8 mouse cellular contexts compared by ENCODE assay signal in genomic region chr9:104262016-104262762, GRCm38 (mm10). TPM values are rescaled to one million over a fixed set of nuclear protein-coding genes. Genes with fewer than 3 reads are reported as not detected.
DNase-seq lines count a peak whose midpoint lies in the region; ATAC-seq lines count a peak whose summit lies in the region.

No protein-coding gene starts in this region.

- H3K27me3 ChIP-seq in erythroblast, embryonic 14.5 days (ENCODE audit: control insufficient read depth): no peaks in the 10 kb centered on the region
- H3K27me3 ChIP-seq in intestine, embryonic 15.5 days (replicated peaks): no peaks in the 10 kb centered on the region
- no peaks in the 10 kb centered on the region for H3K27me3 ChIP-seq in liver, embryonic 13.5 days
- no peaks in the 10 kb centered on the region for H3K27me3 ChIP-seq in neural tube, embryonic 12.5 days (replicated peaks)

- H3K4me2 ChIP-seq in intestine, embryonic 15.5 days (replicated peaks): peak overlapping the region; percentile 82
- peak overlapping the region; percentile 80 for H3K4me2 ChIP-seq in liver, embryonic 13.5 days
- peak overlapping the region; percentile 82 for H3K4me2 ChIP-seq in neural tube, embryonic 12.5 days (replicated peaks)

- ATAC-seq in intestine, embryonic 15.5 days: peak; percentile 71
- peak; percentile 47 for ATAC-seq in liver, embryonic 13.5 days (ENCODE audit: low read depth)
- ATAC-seq in neural tube, embryonic 12.5 days (ENCODE audit: low FRiP score, low read depth): peak; percentile 79

- peak overlapping the region; percentile 83 for H3K9ac ChIP-seq in intestine, embryonic 15.5 days
- H3K9ac ChIP-seq in liver, embryonic 13.5 days: peak overlapping the region; percentile 89
- H3K9ac ChIP-seq in neural tube, embryonic 12.5 days: peak overlapping the region; percentile 90

- peak overlapping the region; percentile 87 for H3K4me3 ChIP-seq in erythroblast, embryonic 14.5 days (replicated peaks)
- peak overlapping the region; percentile 88 for H3K4me3 ChIP-seq in intestine, embryonic 15.5 days (replicated peaks)
- peak overlapping the region; percentile 97 for H3K4me3 ChIP-seq in liver, embryonic 13.5 days (replicated peaks)
- H3K4me3 ChIP-seq in neural tube, embryonic 12.5 days: peak overlapping the region; percentile 86

- under 1% methylated on average over 35 of the region's 46 CpGs for WGBS in intestine, embryonic 15.5 days
- under 1% methylated on average over 46 of the region's 46 CpGs for WGBS in liver, embryonic 13.5 days (ENCODE audit: insufficient replicate concordance)
- under 1% methylated on average over 46 of the region's 46 CpGs for WGBS in neural tube, embryonic 12.5 days

- no peaks in the 10 kb centered on the region for H3K9me3 ChIP-seq in erythroblast, embryonic 14.5 days (ENCODE audit: control insufficient read depth, low read length)
- H3K9me3 ChIP-seq in intestine, embryonic 15.5 days: no peaks in the 10 kb centered on the region
- no peaks in the 10 kb centered on the region for H3K9me3 ChIP-seq in liver, embryonic 13.5 days (replicated peaks)
- no peaks in the 10 kb centered on the region for H3K9me3 ChIP-seq in neural tube, embryonic 12.5 days

- peaks cover 33% of the 10 kb centered on the region for H3K4me1 ChIP-seq in erythroblast, embryonic 14.5 days (ENCODE audit: control insufficient read depth)
- H3K4me1 ChIP-seq in intestine, embryonic 15.5 days (replicated peaks): peaks cover 9% of the 10 kb centered on the region; the same call in 1 of the 2 replicates
- peaks cover 35% of the 10 kb centered on the region for H3K4me1 ChIP-seq in liver, embryonic 13.5 days (replicated peaks)
- peaks cover 18% of the 10 kb centered on the region for H3K4me1 ChIP-seq in neural tube, embryonic 12.5 days

- no peaks in the 10 kb centered on the region for H3K36me3 ChIP-seq in erythroblast, embryonic 14.5 days (ENCODE audit: control insufficient read depth)
- no peaks in the 10 kb centered on the region for H3K36me3 ChIP-seq in intestine, embryonic 15.5 days
- H3K36me3 ChIP-seq in liver, embryonic 13.5 days: no peaks in the 10 kb centered on the region
- H3K36me3 ChIP-seq in neural tube, embryonic 12.5 days: no peaks in the 10 kb centered on the region

- DNase-seq in ovary, adult 18-20 months (ENCODE audit: low spot score): peak; percentile 25
- no peak for DNase-seq in ovary, postnatal 36 days (ENCODE audit: low spot score)
- peak; percentile 71 for DNase-seq in ZHBTc4 (ENCODE audit: low read depth, low spot score)
- peak; percentile 38 for DNase-seq in liver, embryonic 13.5 days
- no peak for DNase-seq in spleen, postnatal 4 days (ENCODE audit: low spot score in 2 of 2)

- peak overlapping the region; percentile 90 for H3K27ac ChIP-seq in intestine, embryonic 15.5 days
- peak overlapping the region; percentile 75 for H3K27ac ChIP-seq in liver, embryonic 13.5 days
- H3K27ac ChIP-seq in neural tube, embryonic 12.5 days: peak overlapping the region; percentile 82

RNA-seq across cellular contexts. Expression of gene Dnajc13, which starts 0.5 kb away (rescaled TPM):
- 0.41 and 0.61 TPM in 2 replicates for polyA plus RNA-seq in erythroblast, embryonic 14.5 days (2012)
- polyA plus RNA-seq in intestine, embryonic 15.5 days (2015; fragmentation: Nextera tagmentation; extraction: Ambion mirVana): 19.1 and 21.8 TPM in 2 replicates
- polyA plus RNA-seq in liver, embryonic 13.5 days (2015; fragmentation: Nextera tagmentation; extraction: Ambion mirVana): 6.4 and 7.9 TPM in 2 replicates
- polyA plus RNA-seq in neural tube, embryonic 12.5 days (2016; fragmentation: Nextera tagmentation; extraction: Ambion mirVana): 19.3 and 20.0 TPM in 2 replicates

Comparison
In these comparisons a context has a peak if more than half of its experiments do, and no peak if none do; other contexts are left out.
1. DNase-seq: peak in ovary, adult 18-20 months (single experiment), ZHBTc4 (single experiment) and liver, embryonic 13.5 days (single experiment); none in ovary, postnatal 36 days (single experiment) and spleen, postnatal 4 days (0 of 2).
2. Peak in every context shown above with its lines, with median percentiles within 50 percentile points of each other: H3K4me3 ChIP-seq, ATAC-seq, H3K27ac ChIP-seq, H3K4me2 ChIP-seq and H3K9ac ChIP-seq.